Mouse (Mus musculus): ENCODE data around the gene Msh4. TPM values are rescaled to one million over a fixed set of nuclear protein-coding genes. Genes with fewer than 3 reads are reported as not detected.
"Not testable (repeated sequence)": the region's sequence is repeated elsewhere in the genome, so short reads cannot be mapped to it uniquely, and the experiment has no call there.

Msh4 gene
- total RNA-seq, 2 experiments from 2014 or later = 0.25 to 0.50 TPM

DNA sequence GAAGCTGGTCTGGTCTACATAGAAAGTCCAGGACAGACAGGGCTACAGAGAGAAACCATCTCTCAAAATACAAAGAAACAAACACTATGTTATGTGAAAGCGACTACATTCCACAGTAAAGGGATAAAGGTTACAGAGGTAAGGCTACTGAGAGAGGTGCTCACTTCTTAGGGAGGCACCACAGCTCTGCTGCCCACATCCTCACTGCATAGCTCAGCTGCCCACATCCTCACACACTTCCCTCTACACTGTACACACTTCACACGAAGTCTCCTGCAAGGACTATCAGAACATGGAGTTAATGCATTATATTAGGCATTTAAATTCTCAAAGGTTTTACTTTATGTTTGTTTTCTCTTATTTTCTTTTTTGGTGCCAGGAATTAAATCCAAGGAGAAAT lies 42.1 kb downstream of the Msh4 start:
- intact Hi-C loops (cut with DNase I) = no loop called here
- DNase-seq (ENCODE audit: low spot score in 2 of 2) = no peak

DNA sequence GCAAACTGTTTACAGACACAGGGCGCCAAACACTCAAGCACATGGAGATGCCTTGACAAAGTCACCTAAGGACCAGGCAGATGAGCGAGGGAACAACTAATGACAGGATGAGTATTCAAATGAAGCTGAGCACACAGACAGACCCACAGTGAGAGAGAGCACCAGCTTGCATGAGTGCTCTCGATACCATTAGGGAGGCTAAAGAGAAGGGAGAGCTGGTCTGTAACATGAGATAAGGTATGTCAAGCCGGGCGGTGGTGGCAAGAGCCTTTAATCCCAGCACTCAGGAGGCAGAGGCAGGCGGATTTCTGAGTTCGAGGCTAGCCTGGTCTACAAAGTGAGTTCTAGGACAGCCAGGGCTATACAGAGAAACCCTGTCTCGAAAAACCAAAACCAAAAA lies 45.5 kb downstream of the Msh4 start:
- intact Hi-C loops (cut with DNase I); DNase-seq (ENCODE audit: low spot score in 2 of 2): not testable (repeated sequence)

- DNase-seq (ENCODE audit: low spot score in 2 of 2) = no peak
- intact Hi-C loops (cut with DNase I) = no loop called here
Measured at GRCm38 (mm10) chr3:153858350-153859001, 47.5 kb downstream of the Msh4 start.

- intact Hi-C loops (cut with DNase I) = no loop called here
- DNase-seq (ENCODE audit: low spot score in 2 of 2) = no peak
Measured at GRCm38 (mm10) chr3:153852266-153852665, 53.7 kb downstream of the Msh4 start.

GRCm38 (mm10) chr3:153850759-153851158 lies 55.2 kb downstream of the Msh4 start:
- intact Hi-C loops (cut with DNase I) = no loop called here
- DNase-seq (ENCODE audit: low spot score in 2 of 2) = no peak

DNA sequence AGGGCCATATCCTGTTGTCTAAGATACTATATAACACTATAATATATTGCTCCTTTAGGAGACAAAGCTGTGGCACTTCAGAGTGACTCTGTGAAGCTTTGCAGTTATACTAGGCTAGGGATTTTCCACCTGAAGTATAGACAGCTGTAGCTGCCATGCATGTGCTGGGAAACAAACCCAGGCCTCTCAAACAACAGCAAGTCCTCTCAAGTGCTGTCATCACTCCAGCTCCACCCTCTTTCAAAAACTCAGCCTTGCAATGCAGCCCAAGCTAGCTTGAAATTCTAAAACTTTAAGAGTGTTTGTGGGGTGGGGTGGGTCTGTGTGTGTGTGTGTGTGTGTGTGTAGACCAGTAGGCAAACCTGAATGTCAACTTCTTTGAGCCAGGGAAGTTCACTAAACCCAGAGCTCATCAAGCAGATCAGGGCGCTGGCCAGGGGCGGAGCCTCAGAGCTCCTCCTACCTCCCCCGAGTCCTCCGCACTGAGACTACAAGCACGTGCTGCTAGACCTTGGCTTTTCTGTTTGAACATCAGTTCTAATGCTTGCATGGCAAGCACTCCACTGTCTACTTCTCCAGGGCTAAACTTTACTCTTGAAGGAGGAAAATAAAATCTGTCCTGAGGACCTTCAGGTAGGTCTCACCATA lies 56.4 kb downstream of the Msh4 start:
- no peak for DNase-seq (ENCODE audit: low spot score in 2 of 2)
- intact Hi-C loops (cut with DNase I) = no loop called here

DNA sequence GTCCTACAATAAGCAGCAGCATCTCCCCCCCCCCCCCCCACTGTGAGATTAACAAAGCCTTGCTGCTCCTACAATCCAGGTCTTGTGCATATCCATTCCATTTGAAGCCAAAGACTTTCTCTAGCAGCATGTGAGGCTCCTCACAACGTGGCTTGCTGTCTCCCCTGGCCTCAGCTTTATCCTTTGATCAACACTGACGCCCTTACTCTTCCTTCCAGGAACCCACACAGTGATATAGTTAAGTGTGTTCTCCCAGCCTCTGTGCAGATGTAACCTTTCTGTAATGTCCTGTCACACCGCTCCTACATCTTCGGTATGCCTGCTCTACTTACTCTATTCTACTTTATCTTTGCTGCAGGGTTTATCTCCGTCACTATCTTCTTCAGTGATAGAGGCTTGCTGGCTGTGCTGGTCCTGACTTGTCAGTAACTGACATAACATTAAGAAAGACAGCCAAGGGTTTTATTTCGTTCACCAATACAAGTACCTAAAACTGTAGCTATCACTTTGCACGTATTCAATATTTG lies 58.7 kb downstream of the Msh4 start:
- intact Hi-C loops (cut with DNase I) = no loop called here
- DNase-seq (ENCODE audit: low spot score in 2 of 2) = no peak

DNA sequence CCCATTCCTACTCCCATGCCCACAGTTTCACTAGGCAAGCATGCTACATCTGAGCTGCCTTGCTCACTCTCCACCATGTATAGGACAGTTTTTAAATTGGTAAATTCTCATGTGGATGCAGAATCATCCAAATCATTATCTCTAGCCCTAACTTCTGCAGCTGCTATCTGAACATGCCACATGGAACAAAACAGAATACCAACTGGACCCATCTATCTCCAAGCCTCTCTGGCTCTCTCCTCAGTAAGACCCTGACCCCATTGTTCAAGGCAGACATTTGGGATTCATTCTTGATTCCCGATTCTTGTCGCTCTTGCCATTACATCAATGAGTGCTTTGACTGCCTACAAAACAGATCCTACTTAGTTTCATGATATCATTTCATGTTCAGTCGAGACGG lies 59.8 kb downstream of the Msh4 start:
- intact Hi-C loops (cut with DNase I) = no loop called here
- DNase-seq (ENCODE audit: low spot score in 2 of 2) = no peak

DNA sequence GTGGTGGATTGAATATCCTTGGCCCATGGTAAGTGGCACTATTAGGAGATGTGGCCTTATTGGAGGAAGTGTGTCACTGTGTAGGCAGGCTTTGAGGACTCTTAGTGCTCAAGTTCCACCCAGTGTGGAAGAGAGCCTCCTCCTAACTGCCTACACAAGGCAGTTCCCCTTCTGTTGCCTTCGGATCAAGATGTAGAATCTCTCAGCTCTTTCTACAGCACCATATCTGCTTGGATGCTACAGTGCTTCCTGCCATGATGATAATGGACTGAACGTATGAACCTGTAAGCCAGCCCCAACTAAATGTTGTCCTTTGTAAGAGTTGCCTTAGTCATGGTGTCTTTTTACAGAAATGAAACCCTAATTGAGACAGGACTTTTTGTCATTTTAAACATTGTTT lies 60.4 kb downstream of the Msh4 start:
- intact Hi-C loops (cut with DNase I) = no loop called here

GRCm38 (mm10) chr3:153844757-153845156 lies 61.2 kb downstream of the Msh4 start:
- intact Hi-C loops (cut with DNase I) = no loop called here
- no peak for DNase-seq (ENCODE audit: low spot score in 2 of 2)

More for the DNA sequence above, 60.4 kb downstream of the Msh4 start:
- no peak for DNase-seq (ENCODE audit: low spot score in 2 of 2)

GRCm38 (mm10) chr3:153844030-153844429 lies 61.9 kb downstream of the Msh4 start, which contains the start of gene Asb17:
Gene Asb17 (plus strand): TSS chr3:153844209.
- no peak for DNase-seq (ENCODE audit: low spot score in 2 of 2)
- intact Hi-C loops (cut with DNase I) = no loop called here

GRCm38 (mm10) chr3:153837593-153837992 lies 68.3 kb downstream of the Msh4 start:
- intact Hi-C loops (cut with DNase I) = no loop called here
- DNase-seq (ENCODE audit: low spot score in 2 of 2) = no peak

GRCm38 (mm10) chr3:153836316-153836715 lies 69.6 kb downstream of the Msh4 start:
- intact Hi-C loops (cut with DNase I) = no loop called here
- DNase-seq (ENCODE audit: low spot score in 2 of 2) = no peak

DNA sequence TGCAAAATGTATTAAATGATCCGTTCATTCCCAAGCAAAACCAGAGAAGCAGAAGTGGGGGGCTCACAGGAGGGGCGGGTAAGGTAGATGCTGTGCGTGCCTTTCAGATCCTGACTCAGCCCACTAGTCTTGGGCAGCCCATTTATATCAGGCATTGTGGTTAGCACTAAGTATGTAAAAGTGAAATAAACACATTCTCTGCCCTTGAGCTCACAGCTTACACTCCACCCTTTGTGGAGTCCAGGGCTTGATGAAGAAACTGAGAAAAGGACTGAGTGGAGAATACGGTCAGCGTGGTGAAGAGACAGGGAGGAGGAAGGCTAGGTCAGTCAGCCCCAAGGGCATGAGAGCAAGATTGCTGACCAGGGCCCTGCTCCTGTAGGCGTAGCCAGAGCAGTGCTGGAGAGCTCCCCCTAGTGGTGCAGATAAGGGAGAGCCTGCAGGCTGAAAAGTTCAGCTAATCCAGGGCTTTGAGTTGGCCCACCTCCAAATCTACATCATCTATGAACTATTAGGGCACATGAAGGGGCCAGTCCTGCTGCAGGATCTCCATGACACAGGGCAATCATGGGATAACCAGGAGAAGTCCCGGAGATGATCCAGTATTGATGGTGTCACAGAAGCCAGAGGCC lies 70.4 kb downstream of the Msh4 start:
- intact Hi-C loops (cut with DNase I) = no loop called here
- DNase-seq (ENCODE audit: low spot score in 2 of 2) = peak; percentile 35 to 46

DNA sequence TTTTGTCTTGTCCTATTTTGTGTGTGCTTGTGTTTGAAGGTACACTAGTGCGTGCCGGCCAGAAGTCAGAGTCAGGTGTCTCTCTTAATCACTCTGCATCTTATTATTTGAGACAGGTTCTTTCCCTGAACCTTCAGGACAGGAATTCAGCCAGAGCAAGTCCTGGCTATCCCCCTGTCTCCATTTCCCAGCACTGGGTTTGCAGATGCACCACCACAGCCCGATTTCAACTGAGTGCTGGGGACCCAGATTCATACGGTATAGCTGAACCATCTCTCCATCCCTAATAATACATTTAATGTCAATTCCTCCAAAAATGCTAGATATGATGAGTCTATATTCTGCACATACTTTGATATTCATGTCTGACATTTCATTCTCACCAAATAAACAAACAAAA lies 71.9 kb downstream of the Msh4 start:
- intact Hi-C loops (cut with DNase I) = no loop called here
- no peak for DNase-seq (ENCODE audit: low spot score in 2 of 2)

- DNase-seq (ENCODE audit: low spot score in 2 of 2) = no peak
- intact Hi-C loops (cut with DNase I) = no loop called here
Measured at GRCm38 (mm10) chr3:153832654-153832945, 73.3 kb downstream of the Msh4 start.

DNA sequence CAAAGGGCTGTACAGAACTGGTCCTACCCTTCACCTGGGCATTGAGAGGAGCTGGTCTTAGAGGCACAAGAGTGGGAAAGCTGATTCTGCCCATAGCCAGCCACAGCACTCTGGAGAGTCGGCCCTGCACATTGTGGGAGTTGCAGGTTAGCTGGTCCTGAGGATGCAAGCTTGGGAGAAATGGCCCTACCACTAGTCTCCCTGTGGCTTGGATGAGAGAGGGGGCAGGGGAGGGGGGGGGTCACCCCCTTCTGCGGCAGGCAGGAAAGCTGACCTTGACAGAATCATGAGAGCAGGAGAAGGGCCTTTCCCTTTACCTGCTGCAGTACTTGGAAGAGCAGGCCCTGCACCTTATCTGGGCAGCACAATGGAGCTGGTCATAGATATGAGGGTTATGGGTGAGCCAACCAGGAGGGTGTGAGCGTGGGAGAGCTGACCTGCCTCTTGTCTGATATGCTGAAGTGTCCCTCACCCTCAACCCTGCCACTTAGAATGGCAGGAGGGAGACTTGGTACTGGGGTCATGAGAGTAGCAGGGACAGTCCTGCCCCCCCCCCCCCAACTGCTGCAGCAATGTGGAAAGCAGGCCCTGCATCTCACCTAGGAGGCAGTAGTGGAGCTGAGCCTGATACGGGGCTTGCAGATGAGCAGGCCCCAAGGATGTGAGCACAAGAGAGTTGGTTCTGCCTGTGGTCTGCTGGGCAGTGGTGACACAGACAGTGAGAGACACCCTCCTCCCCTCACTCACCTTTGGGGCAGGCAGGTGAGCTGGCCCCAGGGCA lies 73.9 kb downstream of the Msh4 start:
- DNase-seq (ENCODE audit: low spot score in 2 of 2) = no peak
- intact Hi-C loops (cut with DNase I) = no loop called here

GRCm38 (mm10) chr3:153831014-153831872 lies 74.7 kb downstream of the Msh4 start:
- DNase-seq (ENCODE audit: low spot score in 2 of 2) = no peak
- intact Hi-C loops (cut with DNase I) = no loop called here

GRCm38 (mm10) chr3:153829788-153830187 lies 76.2 kb downstream of the Msh4 start:
- intact Hi-C loops (cut with DNase I); DNase-seq (ENCODE audit: low spot score in 2 of 2): not testable (repeated sequence)

Measured in left cerebral cortex, postnatal 25 days (tissue).